Mouse (Mus musculus) lung, adult 2 months (tissue): ENCODE results near the gene Llph. TPM values are rescaled to one million over a fixed set of nuclear protein-coding genes. Genes with fewer than 3 reads are reported as not detected.
"Not testable (repeated sequence)": the region's sequence is repeated elsewhere in the genome, so short reads cannot be mapped to it uniquely, and the experiment has no call there.

Experiments used
- DNase-seq: peaks from one replicate; pipeline ENCODE4 v3.0.0; 2022
- H3K4me1 ChIP-seq: fragments of 200-500 bp; 2 replicates; pipeline ENCODE4 v1.6.1; 2011; ENCODE audit warnings: low read length; ENCODE audit not compliant: control insufficient read depth, insufficient read depth
- H3K4me3 ChIP-seq: fragments of 200-500 bp; replicated peaks from 2 replicates; pipeline ENCODE3; 2011; ENCODE audit warnings: low read depth, mild to moderate bottlenecking, control low read depth, low read length; ENCODE audit errors: extremely low read depth
- CTCF ChIP-seq: fragments of 200-500 bp; IDR thresholded peaks from 2 replicates; pipeline ENCODE4 v1.5.1; 2011; ENCODE audit warnings: mild to moderate bottlenecking, low read length, control low read depth; ENCODE audit not compliant: insufficient read depth
- POLR2A ChIP-seq: fragments of 200-500 bp; IDR thresholded peaks from 2 replicates; pipeline ENCODE4 v1.6.1; 2011; ENCODE audit warnings: low read depth, mild to moderate bottlenecking, control low read depth, low read length, borderline replicate concordance; ENCODE audit errors: extremely low read depth
- WGBS: fragments of 180-500 bp; shearing (Covaris S2); methylation state at CpG from one replicate; pipeline ENCODE4 v1.1.7; 2018; 5-methylcytosine and 5-hydroxymethylcytosine counted together
- polyA plus RNA-seq: library from polyadenylated mRNA; depleted of rRNA; stranded (reverse); fragments of >200 nt; gene quantifications from 2 replicates; pipeline ENCODE4 v1.2.3, GENCODE M21; 2012

The Llph gene
- polyA plus RNA-seq, 1 experiment = 6.5 TPM

DNA sequence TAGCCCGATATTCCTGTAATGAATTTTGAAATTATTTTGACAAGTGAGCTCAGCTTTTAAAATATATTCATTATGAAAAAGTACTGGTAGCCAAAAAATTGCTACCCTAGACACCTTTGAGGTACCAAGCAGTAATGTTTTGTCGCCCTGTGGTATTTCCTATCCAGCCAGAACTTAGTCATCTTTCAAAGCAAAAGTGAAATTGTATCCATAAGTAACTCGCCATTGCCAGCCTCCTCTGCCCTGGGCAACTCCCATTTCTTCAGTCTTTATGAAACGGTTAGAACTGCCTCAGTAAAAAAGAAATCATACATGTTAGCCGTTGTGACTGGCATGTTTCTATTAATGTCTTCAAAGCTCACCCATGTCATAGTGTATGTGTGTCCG, 17.3 kb upstream of the Llph start:
- peak overlapping the region; percentile 52 for H3K4me3 ChIP-seq
- TF ChIP-seq CTCF (no peak), POLR2A (no peak)

DNA sequence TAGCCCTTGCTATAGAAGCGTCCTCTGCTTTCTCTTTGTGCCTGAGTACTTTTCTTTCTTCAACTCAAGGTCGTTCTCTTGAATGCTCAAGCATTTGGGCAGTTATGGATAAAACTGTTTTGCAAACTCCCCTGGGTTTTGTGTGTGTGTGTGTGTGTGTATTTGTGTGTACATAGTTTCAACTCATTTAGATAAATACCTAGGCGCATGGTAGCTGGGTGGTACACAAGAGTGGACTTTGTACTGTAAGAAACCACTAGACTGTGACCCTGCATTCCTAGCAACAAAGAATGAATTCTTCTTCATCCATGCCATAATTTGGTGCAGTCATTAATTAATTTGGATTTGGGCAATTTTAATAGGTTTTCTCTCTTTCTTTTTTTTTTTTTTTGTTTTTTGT, 16.8 kb upstream of the Llph start:
- Histone ChIP-seq H3K4me3 (no peak overlapping the region), H3K4me1 (0 out of 2 replicates have a peak, but pooled peaks cover 6% of the 10 kb centered on the region)
- TF ChIP-seq CTCF = no peak
- TF ChIP-seq POLR2A = no peak
- WGBS = 72% methylated on average over 3 of the region's 3 CpGs
- no peak for DNase-seq

More for the DNA sequence above, 17.3 kb upstream of the Llph start:
- H3K4me1 ChIP-seq = 0 out of 2 replicates have a peak, but pooled peaks cover 6% of the 10 kb centered on the region
- no peak for DNase-seq
- 31% methylated on average over 6 of the region's 6 CpGs for WGBS

DNA sequence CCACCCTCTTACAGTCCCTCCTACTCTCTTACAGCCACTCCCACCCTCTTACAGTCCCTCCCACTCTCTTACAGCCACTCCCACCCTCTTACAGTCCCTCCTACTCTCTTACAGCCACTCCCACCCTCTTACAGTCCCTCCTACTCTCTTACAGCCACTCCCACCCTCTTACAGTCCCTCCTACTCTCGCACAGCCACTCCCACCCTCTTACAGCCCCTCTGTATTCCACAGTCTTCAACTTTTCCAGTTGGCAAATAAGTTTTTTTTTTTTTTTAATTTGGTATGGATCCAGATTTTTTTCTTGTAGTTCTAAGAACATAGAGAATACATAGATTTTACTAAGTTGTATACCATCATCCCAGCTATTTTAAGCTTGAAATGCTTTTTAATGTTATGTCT, 9.8 kb upstream of the Llph start:
- not testable (repeated sequence) for H3K4me1 ChIP-seq, DNase-seq
- 83% methylated on average over 1 of the region's 1 CpGs for WGBS

DNA sequence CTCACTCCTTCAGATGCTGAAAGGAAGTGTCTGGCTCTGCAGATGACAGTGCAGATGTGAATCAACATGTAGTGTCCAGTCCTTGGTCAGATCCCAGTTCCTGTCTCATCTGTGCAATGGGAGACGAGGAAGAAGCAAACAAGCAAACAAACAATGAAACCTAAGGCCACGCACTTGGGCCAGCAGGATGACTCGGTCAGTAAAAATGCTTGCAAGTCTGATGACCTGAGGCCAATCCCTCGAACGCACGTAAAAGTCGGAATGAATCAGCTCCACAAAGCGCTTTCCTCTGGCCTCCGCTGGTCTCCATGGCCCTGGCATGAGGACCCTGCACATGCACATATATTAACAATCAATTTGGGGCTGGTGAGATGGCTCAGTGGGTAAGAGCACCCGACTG, 7.9 kb upstream of the Llph start:
- no peak for DNase-seq
- 92% methylated on average over 10 of the region's 10 CpGs for WGBS
- no peak for TF ChIP-seq CTCF
- no peak for TF ChIP-seq POLR2A

More for the DNA sequence above, 9.8 kb upstream of the Llph start:
- H3K4me3 ChIP-seq = not testable (repeated sequence)

DNA sequence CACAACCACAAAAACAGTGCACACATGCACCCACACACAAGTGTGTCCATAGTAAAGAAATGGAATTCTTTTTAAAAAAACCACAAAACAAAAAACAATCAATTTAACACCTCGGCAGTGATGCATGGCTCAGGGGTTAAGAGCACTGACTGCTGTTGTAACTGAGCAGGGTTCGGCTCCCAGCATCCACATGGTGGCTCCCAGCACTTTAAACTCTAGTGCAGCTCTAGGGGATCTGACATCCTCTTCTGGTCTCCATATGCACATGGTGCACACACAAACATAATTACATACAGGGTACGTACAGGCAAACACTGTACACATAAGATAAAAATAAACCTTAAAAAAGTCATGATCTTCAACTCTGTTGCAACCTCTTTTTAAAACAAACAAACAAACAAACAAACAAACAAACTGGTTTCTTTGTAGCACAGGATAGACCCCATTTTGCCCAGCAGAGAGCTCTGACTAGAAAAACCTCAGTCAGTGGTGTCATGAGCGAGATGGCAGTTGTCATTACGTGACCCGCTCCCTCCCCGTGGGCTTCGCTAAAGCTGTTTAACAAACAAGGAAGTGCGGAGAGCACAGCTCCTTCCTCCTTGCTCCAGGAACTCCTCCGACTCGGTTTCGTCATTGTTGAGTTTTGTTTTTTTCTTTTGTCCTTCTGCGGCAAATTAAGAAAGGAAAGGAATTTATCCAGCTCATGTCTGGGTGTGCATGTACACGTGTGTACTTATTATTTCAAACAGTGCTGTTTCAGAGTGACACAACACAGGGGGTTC, 7.1 kb upstream of the Llph start:
- no peak overlapping the region for H3K4me3 ChIP-seq
- TF ChIP-seq CTCF = no peak
- TF ChIP-seq POLR2A = no peak
- 38% methylated on average over 14 of the region's 14 CpGs for WGBS
- H3K4me1 ChIP-seq = peaks cover 3% of the 10 kb centered on the region
- no peak for DNase-seq

More for the DNA sequence above, 7.9 kb upstream of the Llph start:
- peaks cover 3% of the 10 kb centered on the region for H3K4me1 ChIP-seq
- no peak overlapping the region for H3K4me3 ChIP-seq

- TF ChIP-seq POLR2A (no peak), CTCF (no peak)
- Histone ChIP-seq H3K4me3 (no peak overlapping the region), H3K4me1 (peaks cover 3% of the 10 kb centered on the region)
- 39% methylated on average over 7 of the region's 7 CpGs for WGBS
- no peak for DNase-seq
These were observed 6.1 kb upstream of the Llph start for GRCm38 (mm10) chr10:120220776-120221175.

DNA sequence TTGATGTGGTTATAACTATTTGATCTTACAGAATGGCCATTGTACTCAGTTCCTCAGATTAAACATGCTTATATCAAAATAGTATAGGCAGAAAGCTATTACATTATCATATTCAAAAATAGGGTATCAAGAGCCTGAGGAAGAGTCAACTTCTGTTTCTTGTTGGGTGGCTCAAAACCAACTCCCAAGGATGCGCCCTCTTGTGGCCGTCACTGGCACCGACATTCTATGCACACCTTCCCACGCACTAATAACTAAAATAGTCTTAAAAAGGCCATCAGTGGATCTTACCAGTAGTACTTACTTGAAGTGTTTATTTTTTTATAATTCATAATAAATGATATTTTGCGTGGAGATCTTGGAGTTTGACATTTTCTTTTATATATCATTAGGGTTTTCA, 4.8 kb downstream of the Llph start:
- WGBS = 21% methylated on average over 5 of the region's 5 CpGs
- DNase-seq = peak; percentile 52
- H3K4me1 ChIP-seq = peaks cover 6% of the 10 kb centered on the region; the same call in 1 of the 2 replicates
- H3K4me3 ChIP-seq = no peak overlapping the region
- TF ChIP-seq CTCF = peak; percentile 84
- TF ChIP-seq POLR2A = no peak

- H3K4me1 ChIP-seq = no peaks in the 10 kb centered on the region
- WGBS = 21% methylated on average over 18 of the region's 18 CpGs
- peak; percentile 45 for DNase-seq
- TF ChIP-seq POLR2A = no peak
- TF ChIP-seq CTCF = peak; percentile 41; the same call in 1 of the 2 replicates
- no peak overlapping the region for H3K4me3 ChIP-seq
These were observed 6.9 kb downstream of the Llph start for GRCm38 (mm10) chr10:120233655-120234367.

DNA sequence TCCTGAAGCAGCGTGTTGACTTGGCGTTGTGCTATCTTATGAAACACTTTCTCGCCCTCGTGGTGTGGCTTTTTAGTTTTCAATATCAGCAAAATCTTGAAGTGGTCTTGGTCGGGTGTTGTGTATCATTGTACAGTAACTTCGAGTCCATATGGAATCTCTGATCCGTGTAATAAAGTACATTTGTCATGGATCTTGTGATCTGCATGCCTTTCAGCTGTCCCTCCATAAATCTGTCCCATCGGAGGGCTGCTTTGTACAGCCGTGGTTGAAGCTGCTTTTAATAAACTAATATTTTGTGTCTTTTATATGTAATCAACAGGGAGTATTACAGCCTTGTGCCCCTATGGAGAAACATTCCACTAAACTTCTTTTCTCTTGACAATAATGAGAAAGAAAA, 10.0 kb downstream of the Llph start:
- DNase-seq = no peak
- WGBS = 73% methylated on average over 9 of the region's 9 CpGs
- TF ChIP-seq CTCF (no peak), POLR2A (no peak)
- no peaks in the 10 kb centered on the region for H3K4me1 ChIP-seq
- no peak overlapping the region for H3K4me3 ChIP-seq

DNA sequence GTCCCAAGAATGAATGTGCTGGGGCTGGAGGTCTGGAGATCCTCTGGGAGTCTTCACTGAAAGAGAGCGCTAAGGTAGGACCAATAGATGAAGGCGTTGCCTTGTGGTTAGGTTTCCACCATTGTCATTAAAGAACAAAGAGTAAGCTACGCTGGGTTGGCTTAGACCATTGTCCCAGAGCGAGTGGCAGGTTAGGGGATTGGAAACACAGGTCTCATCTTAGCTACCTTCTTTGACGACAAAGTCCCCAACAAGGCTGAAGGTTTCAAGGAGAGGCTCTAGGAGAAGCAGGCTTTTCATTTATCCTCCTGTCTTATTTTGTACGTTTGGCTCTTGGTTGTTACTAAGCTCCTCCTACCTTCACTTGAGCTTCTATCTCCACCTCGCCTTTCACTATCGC, 11.4 kb downstream of the Llph start:
- whole genome bisulfite sequencing = 86% methylated on average over 8 of the region's 8 CpGs
- no peak for DNase-seq
- TF ChIP-seq POLR2A (no peak), CTCF (no peak)
- Histone ChIP-seq H3K4me3 (no peak overlapping the region), H3K4me1 (no peaks in the 10 kb centered on the region)
